22 mouse cellular contexts compared by ENCODE assay signal in the genomic region with DNA sequence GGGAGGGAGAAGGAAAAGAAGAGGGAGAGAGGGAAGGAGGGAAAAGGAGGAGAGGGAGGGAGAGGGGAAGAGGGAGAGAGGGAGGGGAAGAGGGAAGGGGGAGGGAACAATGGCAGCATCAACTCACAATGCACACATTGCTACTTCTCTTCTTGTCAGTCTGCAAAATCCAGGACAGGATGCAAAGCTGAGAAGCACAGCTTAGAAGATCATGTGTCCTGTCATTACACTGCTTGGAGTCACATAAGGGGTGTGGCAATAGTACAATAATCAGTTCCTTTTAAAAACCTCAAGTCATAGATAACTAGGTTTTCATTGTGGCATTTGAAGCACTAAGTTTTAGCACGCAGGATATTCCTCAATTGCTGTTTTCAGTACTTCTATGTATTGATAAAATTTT.
DNase-seq lines count a peak whose midpoint lies in the region; ATAC-seq and TF ChIP-seq lines count a peak whose summit lies in the region.
"Had no signal": no experiment of that assay in that cellular context is flagged by ENCODE, and none has a peak within 500 bp of the region (broad histone marks: within the 10 kb centered on the region; RNA-seq: fewer than 3 reads in every experiment).

No protein-coding gene starts in this region.

- no peaks in the 10 kb centered on the region for H3K9me3 ChIP-seq in midbrain, embryonic 11.5 days (ENCODE audit: control insufficient read depth, low read length)
- no peaks in the 10 kb centered on the region for H3K9me3 ChIP-seq in midbrain, embryonic 14.5 days (ENCODE audit: control insufficient read depth, low read length)
- H3K9me3 ChIP-seq in forebrain, embryonic 15.5 days: no peaks in the 10 kb centered on the region
- H3K9me3 ChIP-seq: embryonic facial prominence, embryonic 12.5 days; heart, embryonic 12.5 days; intestine, embryonic 15.5 days had no signal

- TF ChIP-seq CTCF in gastrocnemius, adult 2 months (IDR thresholded peaks at IDR 0.05): no peak

- no peak for ATAC-seq in midbrain, embryonic 11.5 days (ENCODE audit: low FRiP score)
- no peak for ATAC-seq in midbrain, embryonic 14.5 days (ENCODE audit: low FRiP score, low TSS enrichment)
- peak; percentile 55 for ATAC-seq in forebrain, embryonic 15.5 days (replicated peaks)
- ATAC-seq: activated CD4-positive, CD25-positive, alpha-beta regulatory T cell, adult 4 months; CD4-positive, CD25-positive, alpha-beta regulatory T cell, adult 4 months; intestine, embryonic 15.5 days; Patski had no signal

- H3K36me3 ChIP-seq in midbrain, embryonic 11.5 days (ENCODE audit: control insufficient read depth, insufficient read depth, low read length): no peaks in the 10 kb centered on the region
- no peaks in the 10 kb centered on the region for H3K36me3 ChIP-seq in midbrain, embryonic 14.5 days (ENCODE audit: control insufficient read depth, insufficient read depth, low read length)
- H3K36me3 ChIP-seq in forebrain, embryonic 15.5 days: no peaks in the 10 kb centered on the region
- H3K36me3 ChIP-seq: embryonic facial prominence, embryonic 12.5 days; heart, embryonic 12.5 days; intestine, embryonic 15.5 days had no signal

- no peak overlapping the region for H3K27ac ChIP-seq in midbrain, embryonic 11.5 days (ENCODE audit: low read depth, low read length)
- H3K27ac ChIP-seq in midbrain, embryonic 14.5 days (replicated peaks; ENCODE audit: low read depth, low read length): no peak overlapping the region
- H3K27ac ChIP-seq in forebrain, embryonic 15.5 days (replicated peaks): no peak overlapping the region
- H3K27ac ChIP-seq in gastrocnemius, adult 2 months: no peak overlapping the region
- H3K27ac ChIP-seq: embryonic facial prominence, embryonic 12.5 days; heart, adult 2 months; intestine, embryonic 15.5 days had no signal

- no peaks in the 10 kb centered on the region for H3K4me1 ChIP-seq in midbrain, embryonic 11.5 days (ENCODE audit: control insufficient read depth, insufficient read depth, low read length)
- no peaks in the 10 kb centered on the region for H3K4me1 ChIP-seq in midbrain, embryonic 14.5 days (ENCODE audit: control insufficient read depth, insufficient read depth, low read length)
- peaks cover 7% of the 10 kb centered on the region; the same call in 1 of the 2 replicates for H3K4me1 ChIP-seq in forebrain, embryonic 15.5 days
- H3K4me1 ChIP-seq: embryonic facial prominence, embryonic 12.5 days; heart, embryonic 12.5 days; intestine, embryonic 15.5 days had no signal

- intact Hi-C loops in gastrocnemius, adult 2 months (cut with DNase I): no loop called here
- intact Hi-C loops in left cerebral cortex, postnatal 10 days (cut with DNase I): no loop called here

- H3K27me3 ChIP-seq in midbrain, embryonic 11.5 days (ENCODE audit: control insufficient read depth, insufficient read depth, low read length): no peaks in the 10 kb centered on the region
- H3K27me3 ChIP-seq in midbrain, embryonic 14.5 days (ENCODE audit: control insufficient read depth, insufficient read depth, low read length): no peaks in the 10 kb centered on the region
- H3K27me3 ChIP-seq in forebrain, embryonic 15.5 days: no peaks in the 10 kb centered on the region
- H3K27me3 ChIP-seq: embryonic facial prominence, embryonic 12.5 days; heart, embryonic 12.5 days; intestine, embryonic 15.5 days had no signal

- no peak overlapping the region for H3K9ac ChIP-seq in midbrain, embryonic 11.5 days (ENCODE audit: low read length)
- H3K9ac ChIP-seq in midbrain, embryonic 14.5 days (replicated peaks; ENCODE audit: low read length): no peak overlapping the region
- H3K9ac ChIP-seq in forebrain, embryonic 15.5 days (replicated peaks): no peak overlapping the region
- H3K9ac ChIP-seq: embryonic facial prominence, embryonic 12.5 days; heart, embryonic 12.5 days; intestine, embryonic 15.5 days had no signal

- 91% methylated on average over 1 of the region's 1 CpGs for WGBS in midbrain, embryonic 11.5 days
- WGBS in midbrain, embryonic 14.5 days: 87% methylated on average over 1 of the region's 1 CpGs
- WGBS in forebrain, embryonic 15.5 days: 74% methylated on average over 1 of the region's 1 CpGs

- no peak overlapping the region for H3K4me3 ChIP-seq in midbrain, embryonic 11.5 days (ENCODE audit: low read depth, low read length)
- H3K4me3 ChIP-seq in midbrain, embryonic 14.5 days (replicated peaks; ENCODE audit: low read depth, low read length): no peak overlapping the region
- H3K4me3 ChIP-seq in forebrain, embryonic 15.5 days: no peak overlapping the region
- no peak overlapping the region for H3K4me3 ChIP-seq in gastrocnemius, adult 2 months
- H3K4me3 ChIP-seq: embryonic facial prominence, embryonic 12.5 days; heart, adult 2 months; heart, embryonic 12.5 days; intestine, embryonic 15.5 days had no signal

- no peak overlapping the region for H3K4me2 ChIP-seq in midbrain, embryonic 11.5 days
- no peak overlapping the region for H3K4me2 ChIP-seq in midbrain, embryonic 14.5 days (ENCODE audit: low read length)
- 0 out of 2 replicates have a peak overlapping the region, but pooled peaks have one; percentile 39 for H3K4me2 ChIP-seq in forebrain, embryonic 15.5 days (replicated peaks)
- H3K4me2 ChIP-seq: embryonic facial prominence, embryonic 12.5 days; heart, embryonic 12.5 days; intestine, embryonic 15.5 days had no signal

- DNase-seq in embryo, embryonic 10.5 days (ENCODE audit: low spot score): peak; percentile 0
- DNase-seq in embryo, embryonic 9.5 days (ENCODE audit: extremely low spot score): no peak
- DNase-seq in midbrain, embryonic 11.5 days (ENCODE audit: low spot score, missing footprints): peak; percentile 39
- DNase-seq in midbrain, embryonic 14.5 days: no peak
- DNase-seq in gastrocnemius, adult 2 months: no peak
- DNase-seq in left cerebral cortex, postnatal 10 days (ENCODE audit: extremely low spot score in 1 of 2, low spot score in 2 of 2): no peak
- DNase-seq: adrenal gland, postnatal 14 days; B cell, adult 2 months; cerebellum, adult 18-20 months; cerebellum, adult 9-11 months; cerebellum, postnatal 36 days; embryo, embryonic 11 days; gastrocnemius, postnatal 14 days; heart, adult 2 months; kidney, adult 18-20 months had no signal

Comparison
In these comparisons a context has a peak if more than half of its experiments do, and no peak if none do; other contexts are left out.
1. DNase-seq: peak in embryo, embryonic 10.5 days (single experiment) and midbrain, embryonic 11.5 days (single experiment); none in embryo, embryonic 9.5 days (single experiment), midbrain, embryonic 14.5 days (single experiment), gastrocnemius, adult 2 months (single experiment) and left cerebral cortex, postnatal 10 days (0 of 2).